ENCODE assay signal across 15 mouse cellular contexts in the genomic region with DNA sequence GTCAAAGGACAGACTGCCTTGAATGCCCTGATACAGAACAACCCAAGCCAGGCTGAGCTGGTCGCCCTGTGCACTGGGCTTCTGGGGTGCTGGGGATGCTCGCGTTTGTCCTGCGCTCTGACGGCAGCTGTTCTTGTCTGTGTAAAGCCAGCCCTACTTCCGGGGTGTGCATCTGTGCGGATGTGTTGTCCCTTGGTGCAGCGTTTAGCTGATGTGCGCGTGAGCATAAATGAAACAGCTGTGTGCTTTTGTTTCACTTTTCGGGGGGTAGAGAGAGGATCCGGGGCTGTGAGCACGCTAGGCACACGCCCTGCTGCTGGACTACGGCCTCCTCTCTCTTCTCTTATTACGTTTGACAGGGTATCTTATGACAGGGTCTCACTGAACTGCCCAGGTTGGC.
DNase-seq lines count a peak whose midpoint lies in the region; ATAC-seq and TF ChIP-seq lines count a peak whose summit lies in the region.
"Had no signal": no experiment of that assay in that cellular context is flagged by ENCODE, and none has a peak within 500 bp of the region (broad histone marks: within the 10 kb centered on the region; RNA-seq: fewer than 3 reads in every experiment).

No protein-coding gene starts in this region.

- 63% methylated on average over 16 of the region's 16 CpGs for WGBS in forebrain, embryonic 13.5 days
- 80% methylated on average over 16 of the region's 16 CpGs for WGBS in limb, embryonic 10.5 days
- WGBS in midbrain, postnatal 0 days: 73% methylated on average over 16 of the region's 16 CpGs
- WGBS in kidney, embryonic 16.5 days: 71% methylated on average over 16 of the region's 16 CpGs

- TF ChIP-seq CTCF in midbrain, postnatal 0 days (IDR thresholded peaks at IDR 0.05): no peak

- no peak overlapping the region for H3K9ac ChIP-seq in forebrain, embryonic 13.5 days
- H3K9ac ChIP-seq in midbrain, postnatal 0 days (replicated peaks; ENCODE audit: low read length, poor library complexity, severe bottlenecking): no peak overlapping the region
- H3K9ac ChIP-seq in kidney, embryonic 16.5 days (replicated peaks; ENCODE audit: low read length): no peak overlapping the region
- H3K9ac ChIP-seq: liver, embryonic 15.5 days had no signal

- H3K27me3 ChIP-seq in forebrain, embryonic 13.5 days: no peaks in the 10 kb centered on the region
- peaks cover 33% of the 10 kb centered on the region for H3K27me3 ChIP-seq in limb, embryonic 10.5 days (ENCODE audit: low read depth, poor library complexity, severe bottlenecking)
- no peaks in the 10 kb centered on the region for H3K27me3 ChIP-seq in midbrain, postnatal 0 days (ENCODE audit: insufficient read depth, low read length)
- H3K27me3 ChIP-seq in kidney, embryonic 16.5 days (ENCODE audit: insufficient read depth, low read length): peaks cover 46% of the 10 kb centered on the region

- peaks cover 93% of the 10 kb centered on the region for H3K4me1 ChIP-seq in forebrain, embryonic 13.5 days
- H3K4me1 ChIP-seq in limb, embryonic 10.5 days: peaks cover 97% of the 10 kb centered on the region
- H3K4me1 ChIP-seq in midbrain, postnatal 0 days (ENCODE audit: insufficient read depth, low read length): peaks cover 32% of the 10 kb centered on the region
- H3K4me1 ChIP-seq in kidney, embryonic 16.5 days (ENCODE audit: insufficient read depth, low read length): peaks cover 60% of the 10 kb centered on the region
- H3K4me1 ChIP-seq: liver, embryonic 15.5 days had no signal

- no peaks in the 10 kb centered on the region for H3K36me3 ChIP-seq in forebrain, embryonic 13.5 days (ENCODE audit: poor library complexity, severe bottlenecking)
- H3K36me3 ChIP-seq in limb, embryonic 10.5 days: no peaks in the 10 kb centered on the region
- H3K36me3 ChIP-seq in midbrain, postnatal 0 days (ENCODE audit: insufficient read depth, low read length): no peaks in the 10 kb centered on the region
- no peaks in the 10 kb centered on the region for H3K36me3 ChIP-seq in kidney, embryonic 16.5 days (ENCODE audit: insufficient read depth, low read length)
- H3K36me3 ChIP-seq: liver, embryonic 15.5 days had no signal

- peak; percentile 18 for DNase-seq in lung, postnatal 36 days
- DNase-seq in lung, postnatal 14 days: no peak
- DNase-seq in limb, embryonic 10.5 days (ENCODE audit: low spot score): no peak
- no peak for DNase-seq in midbrain, postnatal 0 days (ENCODE audit: low spot score)
- no peak for DNase-seq in heart, postnatal 4 days
- DNase-seq: cerebellum, adult 18-20 months; gastrocnemius, postnatal 25 days; kidney, adult 8-10 months; layer of hippocampus, postnatal 36 days; thymus, adult 2 months had no signal

- no peak overlapping the region for H3K4me2 ChIP-seq in forebrain, embryonic 13.5 days
- H3K4me2 ChIP-seq in midbrain, postnatal 0 days (ENCODE audit: low read depth, low read length, poor library complexity, severe bottlenecking): no peak overlapping the region
- H3K4me2 ChIP-seq in kidney, embryonic 16.5 days (replicated peaks; ENCODE audit: low read depth, low read length): no peak overlapping the region
- H3K4me2 ChIP-seq: heart, embryonic 11.5 days; liver, embryonic 15.5 days had no signal

- no peaks in the 10 kb centered on the region for H3K9me3 ChIP-seq in forebrain, embryonic 13.5 days (replicated peaks)
- no peaks in the 10 kb centered on the region for H3K9me3 ChIP-seq in limb, embryonic 10.5 days (replicated peaks)
- no peaks in the 10 kb centered on the region for H3K9me3 ChIP-seq in midbrain, postnatal 0 days (ENCODE audit: low read length)
- H3K9me3 ChIP-seq in kidney, embryonic 16.5 days (ENCODE audit: low read length): no peaks in the 10 kb centered on the region
- H3K9me3 ChIP-seq: liver, embryonic 15.5 days had no signal

- peak overlapping the region; percentile 95 for H3K27ac ChIP-seq in forebrain, embryonic 13.5 days
- peak overlapping the region; percentile 84; the same call in 1 of the 2 replicates for H3K27ac ChIP-seq in limb, embryonic 10.5 days
- H3K27ac ChIP-seq in midbrain, postnatal 0 days (ENCODE audit: low read depth, low read length): peak overlapping the region; percentile 94
- H3K27ac ChIP-seq in kidney, embryonic 16.5 days (ENCODE audit: low read length): no peak overlapping the region
- H3K27ac ChIP-seq: liver, embryonic 15.5 days had no signal

- ATAC-seq in forebrain, embryonic 13.5 days: no peak
- ATAC-seq in midbrain, postnatal 0 days (ENCODE audit: low FRiP score): no peak
- ATAC-seq in kidney, embryonic 16.5 days (ENCODE audit: low FRiP score, low TSS enrichment): no peak
- no peak for ATAC-seq in megakaryocyte-erythroid progenitor cell, adult 5-6 weeks (replicated peaks; ENCODE audit: low FRiP score, low TSS enrichment, poor library complexity, severe bottlenecking)

- H3K4me3 ChIP-seq in forebrain, embryonic 13.5 days: no peak overlapping the region
- H3K4me3 ChIP-seq in limb, embryonic 10.5 days: no peak overlapping the region
- H3K4me3 ChIP-seq in midbrain, postnatal 0 days (ENCODE audit: low read depth, low read length): no peak overlapping the region
- H3K4me3 ChIP-seq in kidney, embryonic 16.5 days (ENCODE audit: low read length): no peak overlapping the region
- H3K4me3 ChIP-seq: liver, embryonic 15.5 days had no signal
